Comparison of ENCODE assay signal across 8 mouse cellular contexts in genomic region chr4:155992906-155993547, GRCm38 (mm10). TPM values are rescaled to one million over a fixed set of nuclear protein-coding genes. Genes with fewer than 3 reads are reported as not detected.
DNase-seq lines count a peak whose midpoint lies in the region; ATAC-seq lines count a peak whose summit lies in the region.

No protein-coding gene starts in this region.

- peaks cover 7% of the 10 kb centered on the region for H3K36me3 ChIP-seq in hindbrain, embryonic 16.5 days (ENCODE audit: control insufficient read depth, insufficient read depth, low read length)

- peak overlapping the region; percentile 97 for H3K27ac ChIP-seq in hindbrain, embryonic 16.5 days (ENCODE audit: low read depth, low read length)

- peak; percentile 77 for ATAC-seq in activated CD4-positive, CD25-positive, alpha-beta regulatory T cell, adult 4 months
- ATAC-seq in hindbrain, embryonic 16.5 days: peak; percentile 86

- peaks cover 21% of the 10 kb centered on the region for H3K4me1 ChIP-seq in hindbrain, embryonic 16.5 days (ENCODE audit: control insufficient read depth, insufficient read depth, low read depth, low read length)

- peak overlapping the region; percentile 82 for H3K9ac ChIP-seq in hindbrain, embryonic 16.5 days (ENCODE audit: low read depth, low read length)

- no peaks in the 10 kb centered on the region for H3K27me3 ChIP-seq in hindbrain, embryonic 16.5 days (replicated peaks; ENCODE audit: control insufficient read depth, insufficient read depth, low read length)

- peak overlapping the region; percentile 69 for H3K4me2 ChIP-seq in hindbrain, embryonic 16.5 days (ENCODE audit: low read length)

- 0% methylated on average over 64 of the region's 70 CpGs for WGBS in hindbrain, embryonic 16.5 days

- H3K9me3 ChIP-seq in hindbrain, embryonic 16.5 days (ENCODE audit: control insufficient read depth, low read length): no peaks in the 10 kb centered on the region

- H3K4me3 ChIP-seq in hindbrain, embryonic 16.5 days (ENCODE audit: low read length): peak overlapping the region; percentile 80

- peak; percentile 94 to 99 for DNase-seq in cerebellum, postnatal 36 days
- peak; percentile 97 to 98 for DNase-seq in frontal cortex, postnatal 36 days (ENCODE audit: low spot score in 2 of 2)
- DNase-seq in left cerebral cortex, adult 11 months (ENCODE audit: low spot score): peak; percentile 95
- peak; percentile 96 to 97 for DNase-seq in lung, postnatal 4 days
- DNase-seq in right cerebral cortex, postnatal 10 days (ENCODE audit: low spot score in 2 of 2): peak; percentile 96
- DNase-seq in urinary bladder, postnatal 25 days (ENCODE audit: low spot score): peak; percentile 97

RNA-seq across cellular contexts. Expression of gene Sdf4, which starts 0.4 kb away (rescaled TPM):
- 100 to 1,000 TPM; 464 to 478 TPM for polyA plus RNA-seq in activated CD4-positive, CD25-positive, alpha-beta regulatory T cell, adult 4 months (2017; shearing (Covaris generic))
- 120 and 124 TPM in 2 replicates for polyA plus RNA-seq in hindbrain, embryonic 16.5 days (2015; fragmentation: Nextera tagmentation; extraction: Ambion mirVana)

RNA-seq across cellular contexts. Expression of gene B3galt6, which starts 0.6 kb away (rescaled TPM):
- under 1 TPM; 0.90 to 0.95 TPM for polyA plus RNA-seq in activated CD4-positive, CD25-positive, alpha-beta regulatory T cell, adult 4 months (2017; shearing (Covaris generic))
- 35.5 and 35.7 TPM in 2 replicates for polyA plus RNA-seq in hindbrain, embryonic 16.5 days (2015; fragmentation: Nextera tagmentation; extraction: Ambion mirVana)

RNA-seq across cellular contexts. Expression of gene Tnfrsf4, which starts 20.6 kb away (rescaled TPM):
- 100 to 1,000 TPM; 802 to 961 TPM for polyA plus RNA-seq in activated CD4-positive, CD25-positive, alpha-beta regulatory T cell, adult 4 months (2017; shearing (Covaris generic))
- polyA plus RNA-seq in hindbrain, embryonic 16.5 days (2015; fragmentation: Nextera tagmentation; extraction: Ambion mirVana): 0.64 TPM in 1 of 2 replicates, not detected in the other

RNA-seq across cellular contexts. Expression of gene C1qtnf12, which starts 30.9 kb away (rescaled TPM):
- polyA plus RNA-seq in activated CD4-positive, CD25-positive, alpha-beta regulatory T cell, adult 4 months (2017; shearing (Covaris generic)): 1 to 10 TPM; 2.5 to 5.7 TPM
- polyA plus RNA-seq in hindbrain, embryonic 16.5 days (2015; fragmentation: Nextera tagmentation; extraction: Ambion mirVana): 13.9 and 16.4 TPM in 2 replicates

RNA-seq across cellular contexts. Expression of gene Tnfrsf18, which starts 32.9 kb away (rescaled TPM):
- 100 to 1,000 TPM; 770 to 845 TPM for polyA plus RNA-seq in activated CD4-positive, CD25-positive, alpha-beta regulatory T cell, adult 4 months (2017; shearing (Covaris generic))
- polyA plus RNA-seq in hindbrain, embryonic 16.5 days (2015; fragmentation: Nextera tagmentation; extraction: Ambion mirVana): 1.7 and 1.8 TPM in 2 replicates

Comparison
In these comparisons a context has a peak if more than half of its experiments do, and no peak if none do; other contexts are left out.
1. Peak in every context shown above with its lines: DNase-seq, ATAC-seq, H3K4me3 ChIP-seq and H3K27ac ChIP-seq.
2. RNA of gene B3galt6, which starts 0.6 kb away (polyA plus RNA-seq): 35.5 to 35.7 TPM in hindbrain, embryonic 16.5 days; 0.90 to 0.95 TPM in activated CD4-positive, CD25-positive, alpha-beta regulatory T cell, adult 4 months; every median in the first group is over 10 times any median in the second.
3. RNA of gene Tnfrsf4, which starts 20.6 kb away (polyA plus RNA-seq): 802 to 961 TPM in activated CD4-positive, CD25-positive, alpha-beta regulatory T cell, adult 4 months; 0.64 TPM in hindbrain, embryonic 16.5 days; every median in the first group is over 100 times any median in the second.